Mouse (Mus musculus): ENCODE data around the gene Scyl1. TPM values are rescaled to one million over a fixed set of nuclear protein-coding genes. Genes with fewer than 3 reads are reported as not detected.
"Not testable (repeated sequence)": the region's sequence is repeated elsewhere in the genome, so short reads cannot be mapped to it uniquely, and the experiment has no call there.

Gene Scyl1
- polyA plus RNA-seq, 1 experiment from 2014 or later: 64.6 TPM

GRCm38 (mm10) chr19:5795668-5796572 lies 24.7 kb upstream of the Scyl1 start:
- peak overlapping the region; percentile 98; the same call in 1 of the 2 replicates for H3K9ac ChIP-seq (replicated peaks; ENCODE audit: low read depth)
- WGBS: 48% methylated on average over 11 of the region's 11 CpGs
- peaks cover 4% of the 10 kb centered on the region; the same call in 1 of the 2 replicates for H3K4me1 ChIP-seq (ENCODE audit: insufficient read depth, low read depth, low read length)
- TF ChIP-seq EP300 (IDR thresholded peaks at IDR 0.05) (no peak), CTCF (IDR thresholded peaks at IDR 0.05) (no peak)
- H3K27ac ChIP-seq (ENCODE audit: low read length): peak overlapping the region; percentile 63; the same call in 1 of the 2 replicates
- H3K4me2 ChIP-seq (replicated peaks; ENCODE audit: low read depth, low read length): peak overlapping the region; percentile 85
- H3K4me3 ChIP-seq (ENCODE audit: low read depth, low read length): peak overlapping the region; percentile 71; the same call in 1 of the 2 replicates
- ATAC-seq: no peak
- DNase-seq (ENCODE audit: low spot score): peak; percentile 30
- no peaks in the 10 kb centered on the region for H3K27me3 ChIP-seq (replicated peaks; ENCODE audit: insufficient read depth, low read length)
- H3K36me3 ChIP-seq (ENCODE audit: insufficient read depth, low read length): peaks cover 31% of the 10 kb centered on the region; the same call in 1 of the 2 replicates
- H3K9me3 ChIP-seq (ENCODE audit: low read length): no peaks in the 10 kb centered on the region

GRCm38 (mm10) chr19:5794771-5795576 lies 23.8 kb upstream of the Scyl1 start:
- Histone ChIP-seq H3K9me3 (ENCODE audit: low read length) (no peaks in the 10 kb centered on the region), H3K27ac (ENCODE audit: low read length) (peak overlapping the region; percentile 62), H3K9ac (replicated peaks; ENCODE audit: low read depth) (no peak overlapping the region), H3K4me2 (replicated peaks; ENCODE audit: low read depth, low read length) (no peak overlapping the region), H3K27me3 (replicated peaks; ENCODE audit: insufficient read depth, low read length) (no peaks in the 10 kb centered on the region), H3K4me3 (ENCODE audit: low read depth, low read length) (no peak overlapping the region), H3K36me3 (ENCODE audit: insufficient read depth, low read length) (peaks cover 31% of the 10 kb centered on the region; the same call in 1 of the 2 replicates), H3K4me1 (ENCODE audit: insufficient read depth, low read depth, low read length) (peaks cover 4% of the 10 kb centered on the region; the same call in 1 of the 2 replicates)
- TF ChIP-seq CTCF (IDR thresholded peaks at IDR 0.05) (no peak), EP300 (IDR thresholded peaks at IDR 0.05) (0 out of 2 replicates have a peak, but pooled peaks have one; percentile 7)
- 21% methylated on average over 5 of the region's 5 CpGs for WGBS
- ATAC-seq (peak; percentile 28), DNase-seq (ENCODE audit: low spot score) (peak; percentile 67)

GRCm38 (mm10) chr19:5793917-5794770 lies 22.9 kb upstream of the Scyl1 start:
- ATAC-seq: peak; percentile 18
- H3K4me2 ChIP-seq (replicated peaks; ENCODE audit: low read depth, low read length); H3K9me3 ChIP-seq (ENCODE audit: low read length); H3K9ac ChIP-seq (replicated peaks; ENCODE audit: low read depth); H3K4me3 ChIP-seq (ENCODE audit: low read depth, low read length); H3K27me3 ChIP-seq (replicated peaks; ENCODE audit: insufficient read depth, low read length); H3K4me1 ChIP-seq (ENCODE audit: insufficient read depth, low read depth, low read length): not testable (repeated sequence)
- DNase-seq (ENCODE audit: low spot score): peak; percentile 41
- WGBS: 21% methylated on average over 7 of the region's 7 CpGs
- Histone ChIP-seq H3K27ac (ENCODE audit: low read length) (peak overlapping the region; percentile 80), H3K36me3 (ENCODE audit: insufficient read depth, low read length) (peaks cover 31% of the 10 kb centered on the region; the same call in 1 of the 2 replicates)

- 0% methylated on average over 2 of the region's 2 CpGs for WGBS
- Histone ChIP-seq H3K4me3 (ENCODE audit: low read depth, low read length) (no peak overlapping the region), H3K36me3 (ENCODE audit: insufficient read depth, low read length) (peaks cover 26% of the 10 kb centered on the region; the same call in 1 of the 2 replicates)
These were observed 21.9 kb upstream of the Scyl1 start for GRCm38 (mm10) chr19:5793116-5793515.

GRCm38 (mm10) chr19:5791329-5791728 lies 20.1 kb upstream of the Scyl1 start:
- 70% methylated on average over 4 of the region's 4 CpGs for WGBS
- no peak for ATAC-seq
- TF ChIP-seq CTCF (IDR thresholded peaks at IDR 0.05) (peak; percentile 40), EP300 (IDR thresholded peaks at IDR 0.05) (no peak)

More at GRCm38 (mm10) chr19:5793116-5793515, 21.9 kb upstream of the Scyl1 start:
- peak; percentile 90 for DNase-seq (ENCODE audit: low spot score)
- H3K27ac ChIP-seq (ENCODE audit: low read length): no peak overlapping the region
- peak; percentile 62 for ATAC-seq
- no peaks in the 10 kb centered on the region for H3K9me3 ChIP-seq (ENCODE audit: low read length)
- no peaks in the 10 kb centered on the region for H3K27me3 ChIP-seq (replicated peaks; ENCODE audit: insufficient read depth, low read length)
- no peak for TF ChIP-seq EP300 (IDR thresholded peaks at IDR 0.05)
- peak; percentile 92 for TF ChIP-seq CTCF (IDR thresholded peaks at IDR 0.05)
- peaks cover 4% of the 10 kb centered on the region; the same call in 1 of the 2 replicates for H3K4me1 ChIP-seq (ENCODE audit: insufficient read depth, low read depth, low read length)
- H3K4me2 ChIP-seq (replicated peaks; ENCODE audit: low read depth, low read length): no peak overlapping the region
- H3K9ac ChIP-seq (replicated peaks; ENCODE audit: low read depth): no peak overlapping the region

More at GRCm38 (mm10) chr19:5791329-5791728, 20.1 kb upstream of the Scyl1 start:
- Histone ChIP-seq H3K4me2 (replicated peaks; ENCODE audit: low read depth, low read length) (no peak overlapping the region), H3K27ac (ENCODE audit: low read length) (no peak overlapping the region), H3K27me3 (replicated peaks; ENCODE audit: insufficient read depth, low read length) (no peaks in the 10 kb centered on the region), H3K36me3 (ENCODE audit: insufficient read depth, low read length) (peaks cover 15% of the 10 kb centered on the region; the same call in 1 of the 2 replicates), H3K4me1 (ENCODE audit: insufficient read depth, low read depth, low read length) (peaks cover 4% of the 10 kb centered on the region; the same call in 1 of the 2 replicates), H3K9me3 (ENCODE audit: low read length) (no peaks in the 10 kb centered on the region), H3K4me3 (ENCODE audit: low read depth, low read length) (no peak overlapping the region), H3K9ac (replicated peaks; ENCODE audit: low read depth) (no peak overlapping the region)
- no peak for DNase-seq (ENCODE audit: low spot score)
